Mouse (Mus musculus): ENCODE data around the gene Slc16a13. TPM values are rescaled to one million over a fixed set of nuclear protein-coding genes. Genes with fewer than 3 reads are reported as not detected.
A peak's percentile ranks its signal among the peaks of the same experiment; 100 is the strongest.

Slc16a13 gene
- polyA plus RNA-seq, 1 experiment from 2014 or later: 15.9 TPM

DNA sequence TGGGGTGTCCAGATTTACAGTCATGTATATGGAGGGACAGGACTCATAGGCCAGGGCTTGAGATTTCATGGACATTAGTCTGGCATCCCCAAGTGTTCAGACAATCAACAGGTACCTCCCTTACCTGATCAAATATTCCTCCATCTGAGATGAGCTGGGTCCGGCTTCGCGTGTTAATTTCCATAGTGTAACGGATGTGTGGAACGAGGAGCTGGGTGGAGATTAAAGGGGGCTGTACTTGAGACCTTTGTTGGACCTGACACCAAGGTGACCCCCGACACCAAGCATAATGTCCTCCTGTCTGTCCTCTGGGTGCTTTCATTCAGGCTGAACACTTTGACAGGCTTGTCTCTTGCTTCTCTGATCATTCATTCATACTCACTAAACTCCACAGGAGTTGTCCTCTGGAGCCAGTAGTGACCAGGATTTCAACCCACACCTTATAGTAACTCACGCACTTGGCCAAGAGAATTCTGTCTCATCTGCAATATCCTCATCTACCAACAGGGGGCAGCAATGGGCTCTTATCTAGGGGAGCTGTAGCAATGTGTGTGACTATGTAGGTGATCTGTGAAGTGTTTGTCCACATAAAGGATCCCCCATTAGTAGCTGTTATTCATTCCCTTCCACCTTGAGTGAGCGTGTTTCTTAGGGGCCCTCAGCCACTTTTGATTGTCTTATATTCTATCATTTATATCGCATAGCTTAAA, 26.4 kb upstream of the Slc16a13 start:
- 53% methylated on average over 9 of the region's 9 CpGs for WGBS
- H3K36me3 ChIP-seq (ENCODE audit: control insufficient read depth, insufficient read depth, low read length): no peaks in the 10 kb centered on the region
- H3K9me3 ChIP-seq (ENCODE audit: control insufficient read depth, low read length): no peaks in the 10 kb centered on the region
- no peak overlapping the region for H3K9ac ChIP-seq (ENCODE audit: low read depth, low read length)
- H3K4me2 ChIP-seq (ENCODE audit: low read depth, low read length): no peak overlapping the region
- H3K4me1 ChIP-seq (ENCODE audit: control insufficient read depth, insufficient read depth, low read length): no peaks in the 10 kb centered on the region
- no peak overlapping the region for H3K27ac ChIP-seq (ENCODE audit: low read length)
- ATAC-seq: no peak
- no peak overlapping the region for H3K4me3 ChIP-seq (ENCODE audit: low read length)
- H3K27me3 ChIP-seq (replicated peaks; ENCODE audit: control insufficient read depth, insufficient read depth, low read length): no peaks in the 10 kb centered on the region

DNA sequence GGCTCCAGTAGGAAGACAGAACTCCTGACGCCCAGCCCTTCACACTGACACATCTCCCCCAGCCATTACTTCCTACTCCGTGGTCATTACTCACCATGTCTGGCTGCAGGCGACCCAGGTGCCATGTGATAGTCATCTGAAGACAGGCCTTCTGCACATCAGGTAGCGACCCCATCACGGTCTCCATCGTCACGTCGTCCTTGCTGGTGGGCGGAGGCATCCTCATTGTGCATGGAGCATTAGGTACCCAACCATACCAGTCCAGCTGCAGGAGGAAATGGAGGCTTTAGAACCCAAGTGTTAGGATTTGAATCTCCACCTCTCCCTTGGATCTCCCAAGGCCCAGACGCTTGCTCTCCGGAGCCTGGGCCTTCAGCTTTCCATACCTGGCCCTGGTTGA, 21.7 kb upstream of the Slc16a13 start:
- no peak overlapping the region for H3K9ac ChIP-seq (ENCODE audit: low read depth, low read length)
- WGBS: 69% methylated on average over 11 of the region's 11 CpGs
- no peaks in the 10 kb centered on the region for H3K36me3 ChIP-seq (ENCODE audit: control insufficient read depth, insufficient read depth, low read length)
- no peaks in the 10 kb centered on the region for H3K27me3 ChIP-seq (replicated peaks; ENCODE audit: control insufficient read depth, insufficient read depth, low read length)
- H3K27ac ChIP-seq (ENCODE audit: low read length): no peak overlapping the region
- ATAC-seq: no peak
- H3K9me3 ChIP-seq (ENCODE audit: control insufficient read depth, low read length): no peaks in the 10 kb centered on the region
- H3K4me1 ChIP-seq (ENCODE audit: control insufficient read depth, insufficient read depth, low read length): peaks cover 9% of the 10 kb centered on the region; the same call in 1 of the 2 replicates
- no peak overlapping the region for H3K4me2 ChIP-seq (ENCODE audit: low read depth, low read length)
- no peak overlapping the region for H3K4me3 ChIP-seq (ENCODE audit: low read length)

DNA sequence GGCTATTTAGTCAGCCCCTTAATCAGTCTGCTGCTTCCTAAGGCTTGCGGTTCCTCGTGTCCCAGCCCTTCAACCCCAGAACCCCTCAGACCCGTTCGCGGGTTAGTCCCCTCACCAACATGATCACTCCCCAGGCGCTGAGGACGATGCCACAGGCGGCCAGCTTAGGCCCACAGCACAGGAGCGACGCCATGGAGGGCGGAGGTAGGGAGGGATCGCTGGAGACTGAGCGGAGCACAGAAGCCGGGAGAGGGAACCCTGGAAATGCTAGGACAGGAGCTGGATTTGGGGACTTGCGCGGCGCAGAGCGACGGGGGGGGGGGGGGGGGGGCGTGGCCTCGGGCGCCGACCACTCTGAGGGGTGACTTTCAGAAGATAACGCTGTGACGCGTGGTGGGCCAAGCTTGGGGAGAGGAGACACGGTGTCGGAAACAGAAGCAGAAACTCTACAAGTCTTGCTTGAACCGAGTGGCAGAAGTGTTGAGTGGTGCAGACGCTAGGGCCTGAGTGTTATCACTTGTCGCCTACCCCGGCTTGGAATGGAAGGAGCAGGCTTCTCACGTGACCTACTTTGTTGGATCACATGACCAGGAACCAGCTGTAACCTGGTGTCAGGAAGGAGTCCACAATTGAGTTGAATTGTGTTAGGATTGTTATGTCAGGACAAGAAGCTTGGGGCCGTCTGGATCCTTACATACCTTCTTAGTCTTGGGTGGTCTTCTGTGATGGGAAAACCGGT, 18.8 kb upstream of the Slc16a13 start, which contains the start of the genes Gm21988 and Rnasek:
TSS of gene Gm21988 (minus strand) at position 290 of the 739 bp plus-strand sequence.
TSS of gene Rnasek (minus strand) at position 302 of the 739 bp plus-strand sequence.
- ATAC-seq: peak; percentile 27
- WGBS: under 1% methylated on average over 30 of the region's 35 CpGs
- H3K27me3 ChIP-seq (replicated peaks; ENCODE audit: control insufficient read depth, insufficient read depth, low read length): no peaks in the 10 kb centered on the region
- peaks cover 7% of the 10 kb centered on the region; the same call in 1 of the 2 replicates for H3K36me3 ChIP-seq (ENCODE audit: control insufficient read depth, insufficient read depth, low read length)
- peak within 1 kb of the TSS; percentile 80 for H3K4me2 ChIP-seq (ENCODE audit: low read depth, low read length)
- H3K4me1 ChIP-seq (ENCODE audit: control insufficient read depth, insufficient read depth, low read length): peaks cover 21% of the 10 kb centered on the region
- H3K9me3 ChIP-seq (ENCODE audit: control insufficient read depth, low read length): no peaks in the 10 kb centered on the region
- peak within 1 kb of the TSS; percentile 97 for H3K4me3 ChIP-seq (ENCODE audit: low read length)
- peak within 1 kb of the TSS; percentile 95 for H3K9ac ChIP-seq (ENCODE audit: low read depth, low read length)
- H3K27ac ChIP-seq (ENCODE audit: low read length): peak within 1 kb of the TSS; percentile 91

DNA sequence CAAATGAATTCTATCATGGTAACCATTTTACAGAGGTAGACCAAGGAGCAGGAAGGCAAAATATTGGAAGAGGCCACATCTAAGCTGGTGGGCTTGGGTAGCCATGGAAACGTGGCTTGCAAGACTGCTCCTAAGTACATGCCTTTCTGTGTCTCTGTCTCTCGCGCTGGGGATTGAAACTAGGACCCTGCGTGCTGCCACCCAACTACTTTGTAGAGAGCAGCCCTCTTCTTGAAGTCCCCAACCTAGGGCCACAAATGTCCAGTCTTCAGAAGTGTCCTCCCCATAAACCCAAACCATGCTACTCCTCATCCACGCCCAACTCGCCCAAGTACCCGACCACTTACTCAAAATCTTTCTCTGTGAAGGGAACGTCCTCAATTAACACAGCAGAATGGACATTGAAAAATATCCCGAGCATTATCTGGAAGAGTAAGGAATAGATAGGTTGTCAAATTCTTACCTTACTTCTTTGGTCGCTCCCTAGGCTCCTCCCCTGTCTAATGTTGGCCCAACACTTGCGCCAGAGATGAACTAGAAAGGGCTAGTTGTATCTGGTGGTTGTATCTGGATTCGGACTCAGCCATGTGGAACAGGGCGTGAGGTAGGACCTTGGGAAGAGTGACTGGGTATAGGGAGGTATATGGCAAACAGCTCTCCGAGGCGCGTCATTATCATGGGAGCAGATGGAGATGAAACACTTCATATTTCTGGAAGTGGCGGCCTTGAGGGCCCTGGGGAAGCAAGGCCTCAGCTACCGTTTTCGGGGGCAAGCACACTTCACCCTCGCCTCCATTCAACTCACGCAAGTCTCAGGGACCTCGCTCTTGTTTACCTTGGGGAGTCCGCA, 18.0 kb upstream of the Slc16a13 start:
- Histone ChIP-seq H3K4me1 (ENCODE audit: control insufficient read depth, insufficient read depth, low read length) (peaks cover 21% of the 10 kb centered on the region), H3K9me3 (ENCODE audit: control insufficient read depth, low read length) (no peaks in the 10 kb centered on the region), H3K4me3 (ENCODE audit: low read length) (peak overlapping the region; percentile 97), H3K9ac (ENCODE audit: low read depth, low read length) (peak overlapping the region; percentile 95), H3K36me3 (ENCODE audit: control insufficient read depth, insufficient read depth, low read length) (peaks cover 7% of the 10 kb centered on the region; the same call in 1 of the 2 replicates), H3K4me2 (ENCODE audit: low read depth, low read length) (peak overlapping the region; percentile 80), H3K27ac (ENCODE audit: low read length) (peak overlapping the region; percentile 91), H3K27me3 (replicated peaks; ENCODE audit: control insufficient read depth, insufficient read depth, low read length) (no peaks in the 10 kb centered on the region)
- no peak for ATAC-seq
- WGBS: 10% methylated on average over 23 of the region's 23 CpGs

DNA sequence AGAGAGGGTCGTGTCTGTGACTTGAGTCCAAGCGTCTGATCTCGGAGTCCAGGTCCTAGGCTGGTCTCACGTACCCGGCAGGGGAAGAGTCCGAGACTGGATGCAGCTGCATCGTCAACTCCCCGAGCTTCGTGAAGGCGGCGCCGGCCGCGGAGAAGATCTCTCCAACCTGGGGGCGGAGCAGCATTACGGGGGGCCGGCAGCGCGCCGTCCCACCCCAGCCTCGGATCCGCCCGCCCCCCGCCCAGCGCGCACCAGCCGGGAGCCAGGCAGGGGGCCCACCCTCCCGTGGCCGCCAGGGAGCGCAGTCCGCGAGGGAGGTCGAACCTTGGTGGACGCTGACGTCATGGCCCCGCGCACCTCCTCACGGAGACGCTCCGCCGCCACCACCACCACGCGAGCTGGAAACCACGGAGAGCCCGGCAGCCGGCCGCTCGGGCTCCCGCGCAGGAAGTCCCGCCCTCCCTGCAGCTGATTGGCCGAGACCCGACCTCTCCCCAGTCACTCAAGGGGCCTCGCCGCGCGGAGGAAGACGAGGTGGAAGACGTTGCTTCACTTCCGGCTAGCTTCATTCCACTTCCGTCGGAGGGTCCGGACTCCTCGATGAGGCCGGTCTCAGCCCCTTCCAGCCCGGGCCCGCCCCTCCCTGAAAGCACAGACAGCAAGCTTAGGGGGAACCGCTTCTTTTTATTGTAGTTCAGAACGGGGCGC, 16.7 kb upstream of the Slc16a13 start, which contains the start of gene 0610010K14Rik:
TSS of gene 0610010K14Rik (minus strand) at position 458 of the 711 bp plus-strand sequence.
- H3K27me3 ChIP-seq (replicated peaks; ENCODE audit: control insufficient read depth, insufficient read depth, low read length): no peaks in the 10 kb centered on the region
- WGBS: under 1% methylated on average over 70 of the region's 70 CpGs
- peaks cover 7% of the 10 kb centered on the region; the same call in 1 of the 2 replicates for H3K36me3 ChIP-seq (ENCODE audit: control insufficient read depth, insufficient read depth, low read length)
- peak within 1 kb of the TSS; percentile 97 for H3K4me3 ChIP-seq (ENCODE audit: low read length)
- ATAC-seq: peak; percentile 95
- H3K27ac ChIP-seq (ENCODE audit: low read length): peak within 1 kb of the TSS; percentile 91
- H3K9me3 ChIP-seq (ENCODE audit: control insufficient read depth, low read length): no peaks in the 10 kb centered on the region
- H3K4me2 ChIP-seq (ENCODE audit: low read depth, low read length): peak within 1 kb of the TSS; percentile 80
- H3K9ac ChIP-seq (ENCODE audit: low read depth, low read length): peak within 1 kb of the TSS; percentile 95
- peaks cover 24% of the 10 kb centered on the region for H3K4me1 ChIP-seq (ENCODE audit: control insufficient read depth, insufficient read depth, low read length)

DNA sequence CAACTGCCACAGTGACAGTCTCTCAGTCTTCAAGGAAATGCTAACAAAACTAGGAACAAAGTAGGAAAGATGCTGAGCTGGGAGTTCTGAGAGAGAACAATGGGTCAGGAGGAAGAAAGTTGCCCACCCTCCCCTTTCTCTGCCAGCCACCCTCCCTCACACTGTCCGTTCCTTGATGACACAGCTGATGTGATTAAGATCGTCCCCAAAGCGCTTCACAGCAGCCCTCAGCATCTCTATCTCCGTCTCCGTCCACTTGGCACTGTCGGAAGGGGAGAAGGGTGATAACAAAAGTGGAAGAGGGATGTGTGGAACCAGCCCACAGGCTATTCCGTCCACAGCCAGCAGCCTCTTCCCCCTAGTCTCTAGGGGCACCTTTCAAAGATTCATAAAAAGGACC, 15.9 kb upstream of the Slc16a13 start:
- peak overlapping the region; percentile 95 for H3K9ac ChIP-seq (ENCODE audit: low read depth, low read length)
- no peaks in the 10 kb centered on the region for H3K27me3 ChIP-seq (replicated peaks; ENCODE audit: control insufficient read depth, insufficient read depth, low read length)
- H3K36me3 ChIP-seq (ENCODE audit: control insufficient read depth, insufficient read depth, low read length): peaks cover 7% of the 10 kb centered on the region; the same call in 1 of the 2 replicates
- H3K9me3 ChIP-seq (ENCODE audit: control insufficient read depth, low read length): no peaks in the 10 kb centered on the region
- 31% methylated on average over 7 of the region's 7 CpGs for WGBS
- H3K27ac ChIP-seq (ENCODE audit: low read length): peak overlapping the region; percentile 91
- peaks cover 27% of the 10 kb centered on the region for H3K4me1 ChIP-seq (ENCODE audit: control insufficient read depth, insufficient read depth, low read length)
- no peak for ATAC-seq
- H3K4me3 ChIP-seq (ENCODE audit: low read length): peak overlapping the region; percentile 97
- H3K4me2 ChIP-seq (ENCODE audit: low read depth, low read length): peak overlapping the region; percentile 80

DNA sequence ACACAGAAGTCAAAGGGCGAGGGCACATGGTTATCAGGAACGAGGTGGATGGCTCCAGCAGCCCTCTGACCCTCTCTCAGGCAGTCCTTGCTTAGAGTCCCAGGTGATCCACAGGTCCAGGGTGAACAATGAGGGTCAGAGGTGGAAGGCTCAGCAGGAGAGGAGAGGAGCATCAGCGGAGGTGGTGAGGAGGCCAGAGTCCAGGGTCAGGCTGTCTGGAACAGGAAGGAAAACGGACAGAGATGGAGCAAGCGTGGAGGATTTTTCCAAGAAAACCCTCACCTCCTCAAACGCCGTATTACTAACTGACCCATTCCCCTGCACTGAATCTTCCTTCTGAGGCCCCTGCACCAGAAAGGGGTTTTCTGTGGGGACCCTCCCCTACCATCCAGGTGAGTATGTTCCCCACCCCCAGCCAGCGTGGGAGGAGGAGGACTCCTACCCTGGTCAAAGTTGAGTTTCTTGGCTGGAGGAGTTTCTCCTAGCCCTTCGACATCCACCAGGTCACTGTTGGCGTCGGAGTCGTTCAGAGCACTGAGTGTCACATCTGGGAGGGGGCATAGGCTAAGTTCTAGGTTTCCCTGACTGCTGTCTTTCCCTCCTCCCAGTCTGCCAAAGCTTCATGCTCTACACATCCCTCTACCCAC, 14.5 kb upstream of the Slc16a13 start:
- Histone ChIP-seq H3K9me3 (ENCODE audit: control insufficient read depth, low read length) (no peaks in the 10 kb centered on the region), H3K27ac (ENCODE audit: low read length) (no peak overlapping the region), H3K9ac (ENCODE audit: low read depth, low read length) (no peak overlapping the region), H3K27me3 (replicated peaks; ENCODE audit: control insufficient read depth, insufficient read depth, low read length) (no peaks in the 10 kb centered on the region), H3K4me3 (ENCODE audit: low read length) (no peak overlapping the region), H3K4me1 (ENCODE audit: control insufficient read depth, insufficient read depth, low read length) (peaks cover 22% of the 10 kb centered on the region), H3K4me2 (ENCODE audit: low read depth, low read length) (no peak overlapping the region), H3K36me3 (ENCODE audit: control insufficient read depth, insufficient read depth, low read length) (peaks cover 7% of the 10 kb centered on the region; the same call in 1 of the 2 replicates)
- no peak for ATAC-seq
- WGBS: 85% methylated on average over 12 of the region's 12 CpGs

DNA sequence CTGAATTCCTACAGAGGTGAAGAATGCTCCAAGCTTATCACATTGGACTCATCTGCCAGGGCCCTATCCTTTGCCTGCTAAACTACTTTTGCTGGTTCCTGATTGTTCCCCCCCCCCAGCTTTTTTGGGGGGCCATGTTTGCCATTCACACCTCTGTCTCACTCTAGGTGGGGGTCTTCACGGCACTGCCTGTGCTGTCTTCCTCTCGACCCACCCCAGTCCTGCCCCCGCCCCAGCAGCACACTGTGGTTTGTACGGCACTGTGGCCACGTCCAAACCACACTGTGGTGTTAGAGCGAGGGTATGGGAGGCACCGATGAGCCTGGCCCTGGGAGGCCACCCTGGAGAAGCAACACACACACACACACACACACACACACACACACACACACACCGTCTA, 13.6 kb upstream of the Slc16a13 start:
- Histone ChIP-seq H3K9me3 (ENCODE audit: control insufficient read depth, low read length) (no peaks in the 10 kb centered on the region), H3K4me2 (ENCODE audit: low read depth, low read length) (no peak overlapping the region), H3K27ac (ENCODE audit: low read length) (no peak overlapping the region), H3K9ac (ENCODE audit: low read depth, low read length) (no peak overlapping the region), H3K4me3 (ENCODE audit: low read length) (no peak overlapping the region), H3K27me3 (replicated peaks; ENCODE audit: control insufficient read depth, insufficient read depth, low read length) (peaks cover 5% of the 10 kb centered on the region; the same call in 1 of the 2 replicates), H3K36me3 (ENCODE audit: control insufficient read depth, insufficient read depth, low read length) (peaks cover 7% of the 10 kb centered on the region; the same call in 1 of the 2 replicates), H3K4me1 (ENCODE audit: control insufficient read depth, insufficient read depth, low read length) (peaks cover 26% of the 10 kb centered on the region)
- ATAC-seq: no peak
- 90% methylated on average over 8 of the region's 8 CpGs for WGBS
